Comparison of ENCODE assay signal across 9 mouse cellular contexts in genomic region chr5:111530628-111531524, GRCm38 (mm10).
DNase-seq lines count a peak whose midpoint lies in the region; ATAC-seq lines count a peak whose summit lies in the region.
"Had no signal": no experiment of that assay in that cellular context is flagged by ENCODE, and none has a peak within 500 bp of the region (broad histone marks: within the 10 kb centered on the region; RNA-seq: fewer than 3 reads in every experiment).

No protein-coding gene starts in this region.

- H3K9me3 ChIP-seq in kidney, embryonic 14.5 days (ENCODE audit: control insufficient read depth, low read length) = no peaks in the 10 kb centered on the region
- H3K9me3 ChIP-seq in kidney, embryonic 16.5 days (ENCODE audit: low read length) = no peaks in the 10 kb centered on the region
- H3K9me3 ChIP-seq in neural tube, embryonic 11.5 days (ENCODE audit: control insufficient read depth, low read length) = no peaks in the 10 kb centered on the region

- H3K27me3 ChIP-seq in kidney, embryonic 14.5 days (ENCODE audit: control insufficient read depth, insufficient read depth, low read length) = peaks cover 39% of the 10 kb centered on the region
- peaks cover 60% of the 10 kb centered on the region for H3K27me3 ChIP-seq in kidney, embryonic 16.5 days (ENCODE audit: insufficient read depth, low read length)
- H3K27me3 ChIP-seq in neural tube, embryonic 11.5 days (ENCODE audit: control insufficient read depth, insufficient read depth, low read length) = no peaks in the 10 kb centered on the region
- H3K27me3 ChIP-seq: CH12.LX had no signal

- no peak for DNase-seq in kidney, postnatal 14 days
- DNase-seq in gastrocnemius, postnatal 36 days = peak; percentile 58 to 65
- DNase-seq in neural tube, embryonic 11.5 days (ENCODE audit: low spot score) = peak; percentile 76
- DNase-seq in adrenal gland, postnatal 4 days (ENCODE audit: low spot score in 2 of 2) = no peak
- no peak for DNase-seq in urinary bladder, adult 2 months (ENCODE audit: low spot score)

- WGBS in kidney, embryonic 14.5 days = 17% methylated on average over 25 of the region's 26 CpGs
- WGBS in kidney, embryonic 16.5 days = 16% methylated on average over 26 of the region's 26 CpGs
- WGBS in neural tube, embryonic 11.5 days = 11% methylated on average over 26 of the region's 26 CpGs

- peak; percentile 81 for ATAC-seq in kidney, embryonic 14.5 days (ENCODE audit: low FRiP score, low TSS enrichment)
- ATAC-seq in kidney, embryonic 16.5 days (ENCODE audit: low FRiP score, low TSS enrichment) = peak; percentile 79
- ATAC-seq in neural tube, embryonic 11.5 days (ENCODE audit: insufficient read depth, low FRiP score, low TSS enrichment) = 0 out of 2 replicates have a peak, but pooled peaks have one; percentile 25
- ATAC-seq in activated CD4-positive, CD25-positive, alpha-beta regulatory T cell, adult 4 months = no peak

- H3K27ac ChIP-seq in kidney, embryonic 14.5 days (ENCODE audit: low read depth, low read length) = 0 out of 2 replicates have a peak overlapping the region, but pooled peaks have one; percentile 3
- H3K27ac ChIP-seq in kidney, embryonic 16.5 days (ENCODE audit: low read length) = no peak overlapping the region
- peak overlapping the region; percentile 36 for H3K27ac ChIP-seq in neural tube, embryonic 11.5 days (ENCODE audit: low read depth, low read length)

- no peak overlapping the region for H3K4me3 ChIP-seq in kidney, embryonic 14.5 days (ENCODE audit: low read length)
- H3K4me3 ChIP-seq in kidney, embryonic 16.5 days (ENCODE audit: low read length) = no peak overlapping the region
- H3K4me3 ChIP-seq in neural tube, embryonic 11.5 days (ENCODE audit: low read depth, low read length) = no peak overlapping the region

- peak overlapping the region; percentile 2; the same call in 1 of the 2 replicates for H3K9ac ChIP-seq in kidney, embryonic 14.5 days (ENCODE audit: low read depth, low read length)
- no peak overlapping the region for H3K9ac ChIP-seq in kidney, embryonic 16.5 days (replicated peaks; ENCODE audit: low read length)
- H3K9ac ChIP-seq in neural tube, embryonic 11.5 days (ENCODE audit: low read length) = peak overlapping the region; percentile 22; the same call in 1 of the 2 replicates

- H3K4me2 ChIP-seq in kidney, embryonic 14.5 days (replicated peaks; ENCODE audit: low read depth, low read length) = peak overlapping the region; percentile 25
- H3K4me2 ChIP-seq in kidney, embryonic 16.5 days (replicated peaks; ENCODE audit: low read depth, low read length) = peak overlapping the region; percentile 39
- H3K4me2 ChIP-seq in neural tube, embryonic 11.5 days (ENCODE audit: low read depth) = peak overlapping the region; percentile 27

- H3K36me3 ChIP-seq in kidney, embryonic 14.5 days (ENCODE audit: control insufficient read depth, insufficient read depth, low read length) = no peaks in the 10 kb centered on the region
- no peaks in the 10 kb centered on the region for H3K36me3 ChIP-seq in kidney, embryonic 16.5 days (ENCODE audit: insufficient read depth, low read length)
- no peaks in the 10 kb centered on the region for H3K36me3 ChIP-seq in neural tube, embryonic 11.5 days (ENCODE audit: control insufficient read depth, insufficient read depth, low read length)

- intact Hi-C loops in gastrocnemius, postnatal 36 days (cut with DNase I) = loop anchor here (10.0 kb wide), 1 partner anchor 264 kb away; no protein-coding TSS in a partner anchor

- H3K4me1 ChIP-seq in kidney, embryonic 14.5 days (ENCODE audit: control insufficient read depth, insufficient read depth, low read length) = peaks cover 36% of the 10 kb centered on the region
- H3K4me1 ChIP-seq in kidney, embryonic 16.5 days (ENCODE audit: insufficient read depth, low read length) = peaks cover 30% of the 10 kb centered on the region
- peaks cover 31% of the 10 kb centered on the region for H3K4me1 ChIP-seq in neural tube, embryonic 11.5 days (ENCODE audit: control insufficient read depth, insufficient read depth, low read length)

Comparison
In these comparisons a context has a peak if more than half of its experiments do, and no peak if none do; other contexts are left out.
1. DNase-seq: peak in gastrocnemius, postnatal 36 days (2 of 2) and neural tube, embryonic 11.5 days (single experiment); none in kidney, postnatal 14 days (single experiment), adrenal gland, postnatal 4 days (0 of 2) and urinary bladder, adult 2 months (single experiment).
2. Peak in every context shown above with its lines, with median percentiles within 50 percentile points of each other: H3K4me2 ChIP-seq.